Mouse (Mus musculus) bone marrow macrophage, adult 2 months (primary cell): ENCODE data around the gene Fam193a.

Source experiments
- CTCF ChIP-seq: IDR thresholded peaks from 2 replicates; pipeline ENCODE4 v1.5.1; 2012; ENCODE audit warnings: low read depth, mild to moderate bottlenecking, low read length, moderate library complexity
- POLR2A ChIP-seq: IDR thresholded peaks from 2 replicates; pipeline ENCODE4 v1.6.1; 2012; ENCODE audit warnings: mild to moderate bottlenecking, low read depth, low read length, borderline replicate concordance

DNA sequence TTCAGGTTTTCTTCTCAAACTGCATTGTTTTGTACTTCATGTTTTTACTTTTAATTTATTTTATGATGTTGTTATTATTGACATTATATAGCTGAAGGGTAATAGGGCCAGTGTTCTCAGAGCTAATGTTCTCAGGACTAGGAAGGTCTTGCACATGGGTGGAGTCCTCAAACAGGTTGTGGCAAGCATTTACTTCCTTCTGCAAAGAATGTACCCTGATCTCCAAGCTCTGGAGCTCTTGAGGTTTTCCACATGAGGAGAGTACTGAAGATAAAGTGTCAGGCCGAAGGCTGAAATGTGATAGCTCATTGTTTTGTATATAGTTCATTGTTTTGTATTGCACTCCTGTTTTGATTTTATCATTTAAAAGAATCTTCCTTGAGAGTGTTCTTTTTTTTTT lies 68.9 kb downstream of the Fam193a start:
- no peak for TF ChIP-seq POLR2A
- TF ChIP-seq CTCF, result no peak
